Mouse (Mus musculus) liver, embryonic 16.5 days (tissue): ENCODE results near the gene Slc1a1. TPM values are rescaled to one million over a fixed set of nuclear protein-coding genes. Genes with fewer than 3 reads are reported as not detected.

Source experiments
- ATAC-seq: fragments of 200-750 bp; cut with Nextera tagmentation; 2 replicates; pipeline ENCODE4 v1.8.0; 2017; ENCODE audit warnings: low read depth, mild to moderate bottlenecking, moderate number of reproducible peaks, moderate library complexity
- H3K27ac ChIP-seq: fragments of 300-500 bp; sonication (generic); 2 replicates; pipeline ENCODE4 v1.5.1; 2014; ENCODE audit warnings: mild to moderate bottlenecking, low read length
- H3K27me3 ChIP-seq: fragments of 300-500 bp; sonication (generic); 2 replicates; pipeline ENCODE4 v1.6.1; 2014; ENCODE audit warnings: low read depth, low read length, mixed read lengths; ENCODE audit not compliant: control insufficient read depth, insufficient read depth
- H3K36me3 ChIP-seq: fragments of 300-500 bp; sonication (generic); 2 replicates; pipeline ENCODE4 v1.6.1; 2014; ENCODE audit warnings: mild to moderate bottlenecking; ENCODE audit not compliant: control insufficient read depth, insufficient read depth
- H3K4me1 ChIP-seq: fragments of 300-500 bp; sonication (generic); 2 replicates; pipeline ENCODE4 v1.6.1; 2014; ENCODE audit warnings: low read depth, low read length, mixed read lengths; ENCODE audit not compliant: control insufficient read depth
- H3K4me2 ChIP-seq: fragments of 300-500 bp; sonication (generic); 2 replicates; pipeline ENCODE4 v1.6.1; 2014; ENCODE audit warnings: low read depth, low read length, mixed read lengths
- H3K4me3 ChIP-seq: fragments of 300-500 bp; sonication (generic); 2 replicates; pipeline ENCODE4 v1.5.1; 2014; ENCODE audit warnings: low read depth, mild to moderate bottlenecking, low read length
- H3K9ac ChIP-seq: fragments of 300-500 bp; sonication (generic); 2 replicates; pipeline ENCODE4 v1.6.1; 2014; ENCODE audit warnings: low read depth, low read length
- H3K9me3 ChIP-seq: fragments of 300-500 bp; sonication (generic); replicated peaks from 2 replicates; pipeline ENCODE4 v1.6.1; 2016; ENCODE audit warnings: low read length; ENCODE audit not compliant: control insufficient read depth
- WGBS: fragments of 180-500 bp; shearing (Covaris S2); extraction: QIAGEN DNeasy Blood & Tissue Kit; methylation state at CpG from one replicate; pipeline ENCODE4 v1.1.7; 2014; ENCODE audit not compliant: insufficient replicate concordance; 5-methylcytosine and 5-hydroxymethylcytosine counted together
- polyA plus RNA-seq: library from polyadenylated mRNA; unstranded; fragments of >200 nt; fragmentation: Nextera tagmentation; extraction: Ambion mirVana; gene quantifications from 2 replicates; pipeline ENCODE4 v1.2.1, GENCODE M21; 2015

Gene Slc1a1
- polyA plus RNA-seq, 1 experiment from 2014 or later, result 0.09 TPM

- Histone ChIP-seq H3K36me3 (no peaks in the 10 kb centered on the region), H3K4me2 (no peak overlapping the region), H3K9me3 (no peaks in the 10 kb centered on the region), H3K4me3 (no peak overlapping the region), H3K27me3 (no peaks in the 10 kb centered on the region), H3K27ac (no peak overlapping the region), H3K4me1 (no peaks in the 10 kb centered on the region; the same call in 1 of the 2 replicates), H3K9ac (no peak overlapping the region)
- WGBS, result 45% methylated on average over 4 of the region's 4 CpGs
- ATAC-seq, result peak; percentile 32; the same call in 1 of the 2 replicates
Measured at GRCm38 (mm10) chr19:28916492-28916891, 81.6 kb downstream of the Slc1a1 start.

GRCm38 (mm10) chr19:28917839-28918238 is 83.0 kb downstream of the Slc1a1 start:
- WGBS, result 53% methylated on average over 5 of the region's 5 CpGs
- ATAC-seq, result no peak

GRCm38 (mm10) chr19:28926366-28926765 is 91.5 kb downstream of the Slc1a1 start:
- ATAC-seq, result no peak

More at GRCm38 (mm10) chr19:28917839-28918238, 83.0 kb downstream of the Slc1a1 start:
- H3K9ac ChIP-seq, result no peak overlapping the region
- H3K9me3 ChIP-seq, result no peaks in the 10 kb centered on the region
- no peaks in the 10 kb centered on the region for H3K36me3 ChIP-seq
- no peak overlapping the region for H3K4me3 ChIP-seq
- H3K27ac ChIP-seq, result no peak overlapping the region
- no peaks in the 10 kb centered on the region; the same call in 1 of the 2 replicates for H3K4me1 ChIP-seq
- H3K4me2 ChIP-seq, result no peak overlapping the region
- no peaks in the 10 kb centered on the region for H3K27me3 ChIP-seq

GRCm38 (mm10) chr19:28927396-28927795 is 92.5 kb downstream of the Slc1a1 start:
- H3K4me1 ChIP-seq, result no peaks in the 10 kb centered on the region
- no peak overlapping the region for H3K9ac ChIP-seq
- 17% methylated on average over 4 of the region's 4 CpGs for WGBS
- H3K36me3 ChIP-seq, result no peaks in the 10 kb centered on the region
- H3K27ac ChIP-seq, result no peak overlapping the region
- ATAC-seq, result no peak
- no peak overlapping the region for H3K4me3 ChIP-seq
- H3K27me3 ChIP-seq, result no peaks in the 10 kb centered on the region
- H3K4me2 ChIP-seq, result no peak overlapping the region
- H3K9me3 ChIP-seq, result no peaks in the 10 kb centered on the region

More at GRCm38 (mm10) chr19:28926366-28926765, 91.5 kb downstream of the Slc1a1 start:
- Histone ChIP-seq H3K36me3 (no peaks in the 10 kb centered on the region), H3K9ac (no peak overlapping the region), H3K27ac (no peak overlapping the region), H3K4me2 (no peak overlapping the region), H3K4me1 (no peaks in the 10 kb centered on the region), H3K9me3 (no peaks in the 10 kb centered on the region), H3K27me3 (no peaks in the 10 kb centered on the region), H3K4me3 (no peak overlapping the region)
- WGBS, result 74% methylated on average over 5 of the region's 5 CpGs

GRCm38 (mm10) chr19:28929034-28929433 is 94.2 kb downstream of the Slc1a1 start:
- H3K4me1 ChIP-seq, result no peaks in the 10 kb centered on the region
- no peak overlapping the region for H3K9ac ChIP-seq
- no peak overlapping the region for H3K4me2 ChIP-seq
- H3K9me3 ChIP-seq, result no peaks in the 10 kb centered on the region
- no peak overlapping the region for H3K27ac ChIP-seq
- peak; percentile 95 for ATAC-seq
- H3K27me3 ChIP-seq, result no peaks in the 10 kb centered on the region
- H3K36me3 ChIP-seq, result no peaks in the 10 kb centered on the region
- peak overlapping the region; percentile 11; the same call in 1 of the 2 replicates for H3K4me3 ChIP-seq

- no peaks in the 10 kb centered on the region for H3K9me3 ChIP-seq
- H3K4me2 ChIP-seq, result no peak overlapping the region
- H3K36me3 ChIP-seq, result no peaks in the 10 kb centered on the region
- ATAC-seq, result no peak
- H3K4me1 ChIP-seq, result no peaks in the 10 kb centered on the region
- H3K4me3 ChIP-seq, result no peak overlapping the region
- WGBS, result 76% methylated on average over 3 of the region's 3 CpGs
- no peak overlapping the region for H3K9ac ChIP-seq
- no peaks in the 10 kb centered on the region for H3K27me3 ChIP-seq
- no peak overlapping the region for H3K27ac ChIP-seq
Measured at GRCm38 (mm10) chr19:28934897-28935296, 100.0 kb downstream of the Slc1a1 start.

- Histone ChIP-seq H3K36me3 (no peaks in the 10 kb centered on the region), H3K27ac (no peak overlapping the region), H3K4me2 (no peak overlapping the region), H3K4me3 (no peak overlapping the region), H3K9me3 (no peaks in the 10 kb centered on the region), H3K27me3 (no peaks in the 10 kb centered on the region), H3K9ac (no peak overlapping the region), H3K4me1 (no peaks in the 10 kb centered on the region)
- WGBS, result 53% methylated on average over 9 of the region's 9 CpGs
- ATAC-seq, result no peak
Measured at GRCm38 (mm10) chr19:28940135-28940874, 105.5 kb downstream of the Slc1a1 start.

- Histone ChIP-seq H3K36me3 (no peaks in the 10 kb centered on the region), H3K4me2 (no peak overlapping the region), H3K27me3 (no peaks in the 10 kb centered on the region), H3K4me1 (no peaks in the 10 kb centered on the region), H3K9me3 (no peaks in the 10 kb centered on the region), H3K9ac (no peak overlapping the region), H3K4me3 (no peak overlapping the region), H3K27ac (no peak overlapping the region)
- WGBS, result 54% methylated on average over 4 of the region's 4 CpGs
- ATAC-seq, result no peak
Measured at GRCm38 (mm10) chr19:28941271-28941670, 106.4 kb downstream of the Slc1a1 start.

- 23% methylated on average over 4 of the region's 4 CpGs for WGBS
- Histone ChIP-seq H3K9me3 (no peaks in the 10 kb centered on the region), H3K36me3 (no peaks in the 10 kb centered on the region), H3K27me3 (no peaks in the 10 kb centered on the region), H3K4me1 (no peaks in the 10 kb centered on the region), H3K27ac (no peak overlapping the region), H3K4me2 (no peak overlapping the region), H3K4me3 (no peak overlapping the region), H3K9ac (no peak overlapping the region)
- ATAC-seq, result no peak
Measured at GRCm38 (mm10) chr19:28946782-28947181, 111.9 kb downstream of the Slc1a1 start.
